Mouse (Mus musculus) heart, postnatal 0 days (tissue): ENCODE data around the gene Kdm7a. TPM values are rescaled to one million over a fixed set of nuclear protein-coding genes. Genes with fewer than 3 reads are reported as not detected.

ENCODE experiments used
- ATAC-seq: fragments of 200-750 bp; cut with Nextera tagmentation; 2 replicates; pipeline ENCODE4 v1.8.0; 2017; ENCODE audit warnings: low read depth, moderate number of reproducible peaks, moderate library complexity; ENCODE audit not compliant: insufficient read depth
- DNase-seq: peaks from one replicate; pipeline ENCODE4 v3.0.0-alpha.2; 2016; ENCODE audit warnings: low spot score
- H3K27ac ChIP-seq: fragments of 300-500 bp; sonication (generic); 2 replicates; pipeline ENCODE4 v1.5.1; 2014; ENCODE audit warnings: low read depth, mild to moderate bottlenecking
- H3K27me3 ChIP-seq: fragments of 300-500 bp; sonication (generic); 2 replicates; pipeline ENCODE4 v1.6.1; 2014; ENCODE audit warnings: low read length, mixed read lengths; ENCODE audit not compliant: control insufficient read depth, insufficient read depth
- H3K36me3 ChIP-seq: fragments of 300-500 bp; sonication (generic); replicated peaks from 2 replicates; pipeline ENCODE4 v1.6.1; 2014; ENCODE audit warnings: low read length, mixed read lengths; ENCODE audit not compliant: control insufficient read depth, insufficient read depth
- H3K4me1 ChIP-seq: fragments of 300-500 bp; sonication (generic); 2 replicates; pipeline ENCODE4 v1.6.1; 2014; ENCODE audit warnings: antibody characterized with exemption; ENCODE audit not compliant: control insufficient read depth, insufficient read depth
- H3K4me2 ChIP-seq: fragments of 300-500 bp; sonication (generic); 2 replicates; pipeline ENCODE4 v1.6.1; 2014; ENCODE audit warnings: low read depth, mild to moderate bottlenecking, low read length, moderate library complexity
- H3K4me3 ChIP-seq: fragments of 300-500 bp; sonication (generic); 2 replicates; pipeline ENCODE4 v1.5.1; 2014; ENCODE audit warnings: low read depth, low read length
- H3K9ac ChIP-seq: fragments of 300-500 bp; sonication (generic); replicated peaks from 2 replicates; pipeline ENCODE4 v1.6.1; 2014; ENCODE audit warnings: low read depth, low read length, mixed read lengths
- H3K9me3 ChIP-seq: fragments of 300-500 bp; sonication (generic); replicated peaks from 2 replicates; pipeline ENCODE4 v1.6.1; 2016; ENCODE audit warnings: low read length; ENCODE audit not compliant: control insufficient read depth
- CTCF ChIP-seq: IDR thresholded peaks from 2 replicates; pipeline ENCODE4 v1.5.1; 2016; ENCODE audit warnings: antibody characterized with exemption, control low read depth, low read depth
- EP300 ChIP-seq: IDR thresholded peaks from 2 replicates; pipeline ENCODE4 v1.6.1; 2016; ENCODE audit warnings: antibody characterized with exemption, low read depth
- WGBS: fragments of 180-500 bp; shearing (Covaris S2); extraction: QIAGEN DNeasy Blood & Tissue Kit; methylation state at CpG from one replicate; pipeline ENCODE4 v1.1.7; 2014; 5-methylcytosine and 5-hydroxymethylcytosine counted together
- polyA plus RNA-seq: library from polyadenylated mRNA; unstranded; fragments of >200 nt; fragmentation: Nextera tagmentation; extraction: Ambion mirVana; gene quantifications from 2 replicates; pipeline ENCODE4 v1.2.1, GENCODE M21; 2015
- total RNA-seq: library from RNA; depleted of rRNA; stranded (reverse); fragments of >200 nt; gene quantifications from 2 replicates; pipeline ENCODE4 v1.2.3, GENCODE M21; 2014; ENCODE audit warnings: low replicate concordance; rRNA removed

Kdm7a gene
- total RNA-seq (9.0 and 10.1 TPM in 2 replicates), polyA plus RNA-seq (3.5 and 4.0 TPM in 2 replicates)

DNA sequence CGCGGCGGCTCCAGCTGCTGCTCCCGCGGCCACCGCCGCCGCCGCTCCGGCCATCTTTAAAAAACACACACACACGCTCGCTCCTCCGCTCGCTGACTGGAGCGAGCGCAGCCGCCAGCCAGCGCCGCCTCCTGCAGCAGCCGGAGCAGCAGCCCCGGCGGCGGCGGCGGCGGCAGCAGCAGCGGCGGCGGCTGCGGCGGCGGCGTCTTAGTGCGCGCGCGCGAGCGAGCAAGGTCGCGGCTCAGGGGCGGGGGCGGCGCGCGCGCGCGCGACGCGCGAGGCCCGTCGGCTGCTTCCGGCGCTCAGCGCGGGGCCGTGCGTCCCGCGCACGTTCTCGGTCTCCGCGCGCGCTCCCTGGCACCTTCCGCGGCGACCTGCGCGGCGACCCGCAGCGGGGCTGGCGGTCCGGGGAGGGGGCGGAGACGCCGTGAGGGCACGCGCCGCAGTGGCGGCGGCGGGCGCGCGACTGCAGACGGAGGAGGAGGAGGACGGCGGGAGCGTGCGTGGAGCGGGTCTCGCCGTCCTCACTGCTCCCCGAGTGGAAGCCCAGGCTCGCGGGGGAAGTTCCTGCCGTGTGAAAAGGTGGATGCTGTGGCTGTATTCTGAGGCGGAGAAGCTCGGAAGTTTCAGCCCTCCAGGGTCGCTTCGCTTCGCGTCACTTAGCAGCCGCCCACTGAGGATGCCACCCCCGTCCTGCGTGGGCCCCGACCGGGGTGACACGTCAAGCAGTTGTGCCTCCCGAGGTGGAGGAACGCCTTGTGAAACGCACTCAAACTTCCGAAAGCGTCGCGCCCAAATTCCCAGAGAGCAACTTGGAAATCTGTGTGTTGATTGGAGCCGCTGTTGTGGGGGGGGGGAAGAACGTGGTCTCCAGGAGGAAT lies at the start of gene Kdm7a:
Gene Kdm7a (minus strand): TSS at position 209 of the 881 bp plus-strand sequence.
- H3K9ac ChIP-seq = peak within 1 kb of the TSS; percentile 96
- under 1% methylated on average over 88 of the region's 124 CpGs for whole genome bisulfite sequencing
- TF ChIP-seq CTCF (0 out of 2 replicates have a peak, but pooled peaks have one; percentile 4), EP300 (no peak)
- peak within 1 kb of the TSS; percentile 93 for H3K4me3 ChIP-seq
- no peaks in the 10 kb centered on the region for H3K4me1 ChIP-seq
- no peaks in the 10 kb centered on the region for H3K36me3 ChIP-seq
- DNase-seq (peak; percentile 88), ATAC-seq (peak; percentile 83)
- peak within 1 kb of the TSS; percentile 84 for H3K4me2 ChIP-seq
- peak within 1 kb of the TSS; percentile 99 for H3K27ac ChIP-seq
- H3K27me3 ChIP-seq = no peaks in the 10 kb centered on the region
- H3K9me3 ChIP-seq = no peaks in the 10 kb centered on the region

DNA sequence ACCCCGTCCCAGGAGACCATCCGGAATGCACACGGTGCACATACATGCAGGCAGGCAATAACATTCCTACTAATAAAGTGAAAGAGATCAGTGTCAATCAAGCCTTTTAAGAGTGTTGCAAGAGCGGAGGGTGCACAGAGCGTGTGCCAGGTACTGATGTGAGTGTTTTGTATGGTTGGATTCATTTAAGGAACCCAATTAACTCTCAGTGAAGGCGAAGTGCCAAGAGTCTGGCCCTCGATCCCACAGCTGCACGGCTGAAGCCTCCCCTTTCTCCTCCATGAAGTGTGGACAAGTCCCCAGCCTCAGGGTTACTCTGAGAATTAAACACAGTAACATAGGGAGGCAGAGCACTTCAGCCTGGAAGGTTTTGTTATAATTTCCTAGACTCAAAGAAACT lies 48.7 kb upstream of the Kdm7a start:
- Histone ChIP-seq H3K4me3 (no peak overlapping the region), H3K9ac (no peak overlapping the region), H3K4me1 (peaks cover 16% of the 10 kb centered on the region), H3K36me3 (no peaks in the 10 kb centered on the region), H3K9me3 (no peaks in the 10 kb centered on the region), H3K27ac (no peak overlapping the region), H3K27me3 (no peaks in the 10 kb centered on the region), H3K4me2 (no peak overlapping the region)
- DNase-seq (no peak), ATAC-seq (no peak)
- no peak for TF ChIP-seq EP300
- TF ChIP-seq CTCF = no peak
- WGBS = 82% methylated on average over 8 of the region's 8 CpGs

DNA sequence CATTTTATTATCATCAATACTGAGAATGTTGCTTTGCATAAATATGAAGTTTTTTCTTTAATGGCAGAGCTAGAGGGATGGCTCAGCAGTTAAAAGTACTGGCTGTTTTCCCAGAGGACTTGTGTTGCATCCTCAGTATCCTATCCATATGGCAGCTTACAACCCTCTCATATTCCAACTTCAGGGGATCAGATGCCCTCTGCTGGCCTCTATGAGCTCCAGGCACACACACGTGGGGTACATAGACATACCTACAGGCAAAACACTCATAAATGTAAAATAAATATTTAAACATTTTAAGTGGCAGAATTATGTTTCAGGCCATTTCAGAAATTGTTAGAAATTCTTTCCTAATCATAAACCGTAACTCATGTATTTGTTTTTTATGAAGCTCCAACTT lies 43.5 kb upstream of the Kdm7a start:
- H3K27ac ChIP-seq = no peak overlapping the region
- DNase-seq (no peak), ATAC-seq (no peak)
- H3K4me3 ChIP-seq = no peak overlapping the region
- no peaks in the 10 kb centered on the region for H3K9me3 ChIP-seq
- no peaks in the 10 kb centered on the region for H3K4me1 ChIP-seq
- 82% methylated on average over 2 of the region's 2 CpGs for WGBS
- H3K27me3 ChIP-seq = no peaks in the 10 kb centered on the region
- no peaks in the 10 kb centered on the region for H3K36me3 ChIP-seq
- no peak overlapping the region for H3K4me2 ChIP-seq
- H3K9ac ChIP-seq = no peak overlapping the region
- TF ChIP-seq EP300 (no peak), CTCF (no peak)

DNA sequence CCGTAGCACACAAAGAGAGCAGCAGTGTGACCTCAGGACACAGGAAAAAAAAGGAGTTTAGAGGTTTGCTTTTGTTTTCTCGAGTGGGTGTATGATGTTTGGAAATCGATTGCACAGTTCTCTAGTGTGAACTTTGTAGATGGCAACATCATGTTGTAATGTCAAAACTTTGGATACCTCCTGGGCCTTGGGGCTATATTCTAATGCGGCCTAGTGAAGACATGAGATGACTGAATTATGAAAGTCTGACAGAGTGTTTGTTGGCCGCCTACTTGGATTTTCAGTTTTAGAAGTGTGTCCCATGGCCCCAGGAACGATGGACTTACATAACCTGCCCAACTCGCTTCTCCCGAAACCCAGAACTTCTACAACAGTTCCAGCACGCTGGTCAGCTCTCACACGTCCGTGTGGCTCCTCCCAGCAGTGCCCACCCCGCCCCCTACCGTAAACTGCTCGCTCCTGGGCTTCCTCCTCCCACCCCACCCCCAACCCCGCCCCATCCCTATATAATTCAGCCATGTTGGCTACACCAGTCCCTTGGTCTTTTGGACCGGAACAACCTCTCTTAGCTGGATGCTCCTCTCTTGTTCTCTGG lies 42.7 kb upstream of the Kdm7a start:
- Histone ChIP-seq H3K9me3 (no peaks in the 10 kb centered on the region), H3K4me2 (no peak overlapping the region), H3K27ac (no peak overlapping the region), H3K27me3 (no peaks in the 10 kb centered on the region), H3K4me3 (no peak overlapping the region), H3K4me1 (no peaks in the 10 kb centered on the region), H3K9ac (no peak overlapping the region), H3K36me3 (no peaks in the 10 kb centered on the region)
- DNase-seq = no peak
- TF ChIP-seq EP300 = no peak
- no peak for TF ChIP-seq CTCF
- ATAC-seq = no peak
- 55% methylated on average over 16 of the region's 16 CpGs for WGBS

DNA sequence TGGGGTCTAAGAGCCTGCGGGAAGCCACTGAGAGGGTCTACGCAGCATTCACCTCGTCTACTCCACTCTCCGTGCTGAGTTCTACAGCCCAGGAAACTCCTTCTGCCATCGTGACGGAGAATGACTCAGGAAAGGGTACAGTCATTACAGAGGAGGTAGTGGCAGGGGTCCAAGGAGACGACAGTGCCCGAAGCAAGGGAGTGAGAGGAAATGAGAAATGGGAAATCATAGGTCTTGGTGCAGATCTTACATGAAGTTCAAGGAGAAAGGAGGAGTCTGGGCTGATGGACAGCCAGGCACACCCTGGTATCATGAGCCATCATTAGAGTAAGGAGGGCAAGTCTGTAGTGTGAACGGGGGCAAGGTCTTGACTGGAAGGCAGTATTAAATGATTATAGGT lies 37.5 kb upstream of the Kdm7a start:
- DNase-seq (no peak), ATAC-seq (no peak)
- TF ChIP-seq CTCF (no peak), EP300 (no peak)
- no peak overlapping the region for H3K4me2 ChIP-seq
- H3K27me3 ChIP-seq = no peaks in the 10 kb centered on the region
- 72% methylated on average over 9 of the region's 9 CpGs for WGBS
- H3K27ac ChIP-seq = 0 out of 2 replicates have a peak overlapping the region, but pooled peaks have one; percentile 70
- peaks cover 19% of the 10 kb centered on the region for H3K4me1 ChIP-seq
- no peaks in the 10 kb centered on the region for H3K9me3 ChIP-seq
- no peak overlapping the region for H3K9ac ChIP-seq
- no peaks in the 10 kb centered on the region for H3K36me3 ChIP-seq
- H3K4me3 ChIP-seq = no peak overlapping the region
